Mouse (Mus musculus): ENCODE data around the gene Tgfb1i1.

The Tgfb1i1 gene

DNA sequence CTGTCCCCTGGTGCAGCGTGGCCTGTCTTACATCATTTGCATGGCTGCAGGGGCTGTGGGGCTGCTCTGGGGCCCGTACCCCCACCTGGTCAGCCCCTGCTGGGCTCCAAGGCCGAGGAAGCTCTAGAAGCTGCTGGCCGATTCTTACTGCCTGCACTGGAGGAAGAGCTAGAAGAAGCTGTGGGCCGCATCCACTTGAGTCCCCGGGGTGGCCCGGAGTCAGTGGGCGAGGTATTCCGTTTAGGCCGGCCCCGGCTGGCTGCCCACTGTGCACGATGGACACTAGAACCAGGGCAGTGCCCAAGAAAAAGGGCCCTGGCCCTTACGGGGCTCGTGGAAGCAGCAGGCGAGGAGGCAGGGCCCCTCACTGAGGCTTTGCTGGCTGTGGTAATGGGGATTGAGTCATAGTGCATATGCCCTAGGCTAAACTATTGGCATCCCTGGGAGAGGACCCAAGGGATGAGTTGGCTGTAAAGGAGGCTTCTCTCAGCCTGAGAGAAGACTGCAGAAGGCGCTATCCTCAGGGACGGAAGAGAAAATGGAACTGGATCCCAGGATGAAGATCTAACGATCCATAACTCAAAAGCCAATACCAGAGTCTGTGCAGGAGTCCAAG is 2.1 kb upstream of the Tgfb1i1 start:
- no peak for DNase-seq (ENCODE audit: low spot score)

- DNase-seq (ENCODE audit: low spot score) = no peak
These were observed 1.1 kb upstream of the Tgfb1i1 start for GRCm38 (mm10) chr7:128245547-128245946.

DNA sequence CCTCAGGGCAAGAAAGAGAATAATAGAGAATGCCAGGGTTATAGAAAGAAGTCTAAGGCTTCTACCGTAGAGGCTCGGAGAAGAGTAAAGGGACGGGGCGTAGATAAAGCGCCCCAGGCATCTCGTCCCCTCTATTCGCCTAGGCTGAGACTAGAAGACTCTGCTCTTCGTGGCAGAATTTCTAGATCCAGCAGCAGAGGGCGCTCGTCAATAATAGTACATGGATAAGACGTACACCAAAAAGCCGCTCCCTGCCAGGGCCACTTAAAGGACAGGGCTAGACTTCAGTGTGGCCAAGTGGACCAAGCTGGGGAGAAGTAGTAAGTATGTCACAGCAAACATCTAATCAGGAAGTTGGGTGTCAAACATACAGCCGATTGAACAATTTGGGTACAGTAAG is 831 bp downstream of the Tgfb1i1 start:
- peak; percentile 96 for DNase-seq (ENCODE audit: low spot score)

- no peak for DNase-seq (ENCODE audit: low spot score)
These were observed 1.8 kb downstream of the Tgfb1i1 start for GRCm38 (mm10) chr7:128248081-128249042.

DNA sequence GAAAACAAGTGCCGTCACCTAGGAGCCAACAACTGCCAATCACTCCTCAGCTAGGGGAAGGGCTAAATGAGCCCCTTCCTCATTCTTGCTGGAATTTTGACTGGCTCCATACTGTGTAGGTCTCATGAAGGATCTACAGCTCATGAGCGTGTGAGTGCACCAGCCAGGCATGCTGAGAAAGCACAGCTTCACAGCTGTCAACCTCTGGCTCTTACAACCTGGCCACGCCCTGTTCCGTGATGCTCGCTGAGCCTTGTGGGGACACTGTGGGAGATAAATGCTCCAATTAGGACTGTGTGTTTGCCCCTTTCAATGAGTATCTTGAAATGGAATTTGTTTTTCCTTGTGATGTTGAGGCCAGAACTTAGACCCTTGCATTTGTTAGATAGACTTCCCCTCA is 3.4 kb downstream of the Tgfb1i1 start:
- no peak for DNase-seq (ENCODE audit: low spot score)

DNA sequence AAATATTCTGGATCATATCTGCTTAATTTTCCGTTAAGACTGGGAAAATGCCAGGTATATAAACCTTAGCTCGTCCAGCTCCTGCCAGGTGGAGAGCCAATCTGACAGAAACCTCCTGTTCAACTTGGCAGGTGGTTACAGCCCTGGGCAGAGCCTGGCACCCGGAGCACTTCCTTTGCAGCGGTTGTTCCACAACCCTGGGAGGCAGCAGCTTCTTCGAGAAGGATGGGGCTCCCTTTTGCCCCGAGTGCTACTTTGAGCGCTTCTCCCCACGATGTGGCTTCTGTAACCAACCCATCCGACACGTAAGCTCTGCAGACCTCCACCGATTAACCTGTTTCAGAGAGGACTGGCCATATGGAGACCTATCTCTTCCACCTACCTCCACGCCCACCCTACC is 5.3 kb downstream of the Tgfb1i1 start:
- no peak for DNase-seq (ENCODE audit: low spot score)

- peak; percentile 70 for DNase-seq (ENCODE audit: low spot score)
These were observed 6.0 kb downstream of the Tgfb1i1 start for GRCm38 (mm10) chr7:128252609-128253008.

GRCm38 (mm10) chr7:128254978-128255377 is 8.4 kb downstream of the Tgfb1i1 start:
- no peak for DNase-seq (ENCODE audit: low spot score)

DNA sequence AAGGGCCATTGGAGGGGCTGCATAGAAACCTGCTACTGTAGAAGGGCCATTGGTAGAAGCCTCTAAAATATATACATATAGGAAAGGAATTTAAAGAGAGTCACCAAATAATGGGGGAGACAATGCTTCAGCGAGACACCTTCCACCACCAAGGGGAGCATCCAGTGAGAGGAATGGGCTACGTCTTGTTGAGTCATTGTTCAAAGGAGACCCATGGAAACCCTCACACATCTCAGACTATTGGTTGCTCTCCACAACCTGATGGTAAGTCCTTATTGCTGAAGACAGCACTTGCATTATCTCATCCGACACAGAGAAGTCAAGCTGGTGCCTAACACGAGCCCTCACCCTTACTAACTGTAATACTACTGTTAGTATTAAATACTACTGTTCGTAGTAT is 9.1 kb downstream of the Tgfb1i1 start:
- no peak for DNase-seq (ENCODE audit: low spot score)

DNA sequence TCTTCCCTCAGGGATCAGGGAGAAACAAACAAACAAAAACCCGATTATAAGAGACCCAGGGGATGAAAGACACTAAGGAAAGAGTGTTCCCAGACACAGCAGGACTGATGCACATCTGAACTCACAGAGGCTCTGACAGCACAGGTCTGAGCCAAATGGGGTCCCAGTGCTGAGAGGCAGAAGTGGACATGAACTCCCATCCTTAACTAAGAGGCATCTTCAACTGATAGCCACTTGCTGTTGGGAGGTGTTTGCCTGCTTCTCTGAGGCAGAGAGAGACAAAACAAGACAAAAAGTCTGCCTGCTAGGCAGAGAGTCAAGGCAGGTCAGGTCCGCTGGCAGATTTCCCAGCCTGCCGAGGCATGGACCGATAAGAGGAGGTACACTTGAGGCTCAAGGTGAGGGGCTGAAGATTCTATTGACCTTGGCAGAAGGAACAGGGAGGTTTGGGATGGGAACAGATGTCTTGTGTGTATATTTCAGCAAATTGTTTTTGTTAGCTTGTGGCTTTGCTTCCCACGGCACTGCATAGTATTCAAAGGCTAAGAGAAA is 10.2 kb downstream of the Tgfb1i1 start:
- no peak for DNase-seq (ENCODE audit: low spot score)

DNA sequence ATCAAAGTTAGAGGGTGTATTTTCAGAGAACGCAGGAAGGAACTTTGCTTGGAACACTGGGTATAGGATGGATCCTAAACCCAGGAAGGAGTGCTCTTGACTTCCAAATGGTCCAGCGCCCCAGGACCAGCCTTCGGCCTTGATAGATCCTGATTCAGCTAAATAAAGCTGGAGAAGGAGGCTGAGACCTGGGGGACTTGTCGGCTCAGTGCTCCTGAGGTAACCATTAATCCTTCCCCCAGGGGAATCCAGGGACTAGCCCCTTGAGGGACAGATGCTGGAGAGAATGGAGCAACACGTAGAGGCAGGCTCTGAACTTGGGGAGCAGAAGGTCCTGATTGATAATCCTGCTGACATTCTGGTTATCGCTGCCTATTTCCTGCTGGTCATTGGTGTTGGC is 18.8 kb downstream of the Tgfb1i1 start, which contains the start of gene Slc5a2:
Gene Slc5a2 (plus strand): TSS at position 247 of the 400 bp plus-strand sequence.
- DNase-seq (ENCODE audit: low spot score) = no peak

DNA sequence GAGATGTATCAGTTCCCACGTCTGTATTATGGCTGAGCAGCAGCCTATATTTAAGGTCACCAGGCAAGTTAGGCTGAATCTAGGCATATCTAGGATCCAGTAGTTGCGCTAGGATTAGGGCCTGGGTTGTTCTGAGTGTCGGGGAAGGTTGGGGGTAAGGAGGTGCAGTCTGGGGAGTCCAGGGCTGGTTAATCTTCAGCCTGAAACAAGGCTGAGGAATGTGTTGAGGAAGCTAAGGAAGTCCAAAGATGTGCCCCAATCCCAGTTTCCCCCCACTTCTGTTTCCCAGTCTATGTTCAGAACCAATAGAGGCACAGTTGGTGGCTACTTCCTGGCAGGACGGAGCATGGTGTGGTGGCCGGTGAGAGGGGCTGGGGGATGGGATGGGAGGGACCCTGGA is 19.4 kb downstream of the Tgfb1i1 start:
- DNase-seq (ENCODE audit: low spot score) = no peak

DNA sequence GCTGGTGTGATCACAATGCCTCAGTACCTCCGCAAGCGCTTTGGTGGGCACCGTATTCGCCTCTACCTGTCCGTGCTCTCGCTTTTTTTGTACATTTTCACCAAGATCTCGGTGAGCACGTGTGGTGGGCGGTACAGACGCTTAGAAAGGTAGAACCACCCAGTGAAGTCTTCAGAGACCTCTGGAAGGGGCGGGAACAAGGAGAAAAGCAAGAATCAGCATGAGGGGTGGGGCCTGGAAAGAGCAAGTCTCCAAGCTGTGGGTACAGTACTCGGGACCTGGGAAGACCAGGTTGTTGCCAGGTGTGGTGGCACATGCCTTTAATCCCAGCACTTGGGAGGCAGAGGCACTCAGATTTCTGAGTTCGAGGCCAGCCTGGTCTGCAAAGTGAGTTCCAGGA is 20.8 kb downstream of the Tgfb1i1 start:
- DNase-seq (ENCODE audit: low spot score) = no peak

DNA sequence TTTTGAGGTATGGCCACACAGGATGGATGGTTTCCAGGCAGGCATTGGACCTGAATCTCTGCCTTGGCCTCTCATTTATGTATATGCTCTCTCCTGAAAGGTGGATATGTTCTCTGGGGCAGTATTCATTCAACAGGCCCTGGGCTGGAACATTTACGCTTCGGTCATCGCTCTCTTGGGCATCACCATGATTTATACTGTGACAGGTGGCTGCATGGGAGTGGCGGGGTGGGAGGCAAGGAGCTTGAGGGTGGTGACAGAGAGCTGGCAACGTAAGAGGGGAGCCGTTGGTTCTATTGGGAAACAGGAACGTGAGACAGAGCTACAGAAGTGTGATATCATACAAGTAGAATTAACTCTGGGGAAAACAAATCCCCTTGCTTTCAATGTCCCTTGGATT is 21.2 kb downstream of the Tgfb1i1 start:
- DNase-seq (ENCODE audit: low spot score) = no peak

GRCm38 (mm10) chr7:128270431-128270850 is 23.8 kb downstream of the Tgfb1i1 start:
- no peak for DNase-seq (ENCODE audit: low spot score)

GRCm38 (mm10) chr7:128271496-128271895 is 24.9 kb downstream of the Tgfb1i1 start:
- no peak for DNase-seq (ENCODE audit: low spot score)

GRCm38 (mm10) chr7:128276051-128276450 is 29.4 kb downstream of the Tgfb1i1 start:
- DNase-seq (ENCODE audit: low spot score) = no peak

DNA sequence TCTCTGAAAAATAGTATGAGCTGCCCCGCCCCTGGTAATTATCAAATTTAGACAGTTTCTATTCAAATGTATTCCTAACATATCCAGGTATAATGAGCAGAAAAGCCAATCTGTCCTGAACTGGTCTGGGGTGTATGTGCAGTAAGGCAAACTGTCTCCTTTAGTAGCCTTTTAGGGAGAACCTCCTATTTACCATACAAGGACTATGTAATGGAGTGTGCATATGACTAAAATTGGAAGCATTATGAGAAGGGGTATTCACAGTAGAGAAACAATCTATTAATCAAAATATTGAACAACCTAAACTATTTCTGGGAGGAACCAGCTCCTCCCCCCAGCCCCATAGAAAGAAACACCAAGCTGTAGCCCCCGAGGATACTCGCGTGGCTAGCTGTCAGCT is 33.1 kb downstream of the Tgfb1i1 start:
- no peak for DNase-seq (ENCODE audit: low spot score)

GRCm38 (mm10) chr7:128281765-128282164 is 35.2 kb downstream of the Tgfb1i1 start:
- DNase-seq (ENCODE audit: low spot score) = no peak

- peak; percentile 81 for DNase-seq (ENCODE audit: low spot score)
These were observed 36.1 kb downstream of the Tgfb1i1 start for GRCm38 (mm10) chr7:128282532-128283244.

- peak; percentile 44 for DNase-seq (ENCODE audit: low spot score)
These were observed 37.4 kb downstream of the Tgfb1i1 start for GRCm38 (mm10) chr7:128284047-128284446.

- DNase-seq (ENCODE audit: low spot score) = no peak
These were observed 38.4 kb downstream of the Tgfb1i1 start for GRCm38 (mm10) chr7:128285060-128285459.
